Mouse (Mus musculus) hindlimb bud, embryonic 11.5 days (tissue): ENCODE measurements around the gene Vmn1r86.
"Not testable (repeated sequence)": the region's sequence is repeated elsewhere in the genome, so short reads cannot be mapped to it uniquely, and the experiment has no call there.

Experiments used
- DNase-seq: peaks from one replicate; pipeline ENCODE4 v3.0.0-alpha.2; 2012; ENCODE audit warnings: low read depth, low spot score; ENCODE audit errors: extremely low spot score

Vmn1r86 gene

GRCm38 (mm10) chr7:13119817-13120216 is at the start of gene Vmn1r86:
Gene Vmn1r86, minus strand, starts transcription at chr7:13119917.
- DNase-seq, result no peak

GRCm38 (mm10) chr7:13159268-13159667 is 39.6 kb upstream of the Vmn1r86 start, which contains the start of gene Vmn1r88:
Gene Vmn1r88, plus strand, starts transcription at chr7:13159568.
- no peak for DNase-seq

GRCm38 (mm10) chr7:13140057-13140456 is 20.3 kb upstream of the Vmn1r86 start, which contains the start of gene Vmn1r87:
Gene Vmn1r87, minus strand, starts transcription at chr7:13140157.
- DNase-seq, result no peak

- DNase-seq, result no peak
These were observed 17.6 kb upstream of the Vmn1r86 start for GRCm38 (mm10) chr7:13137340-13137739.

- no peak for DNase-seq
These were observed 12.1 kb upstream of the Vmn1r86 start for GRCm38 (mm10) chr7:13131856-13132255.

- DNase-seq, result not testable (repeated sequence)
These were observed 3.9 kb upstream of the Vmn1r86 start for GRCm38 (mm10) chr7:13123554-13124153.

- no peak for DNase-seq
These were observed 24.6 kb downstream of the Vmn1r86 start, which contains the start of gene Vmn1r85 for GRCm38 (mm10) chr7:13095073-13095472. Gene Vmn1r85, minus strand, starts transcription at chr7:13095173.

- no peak for DNase-seq
These were observed 47.4 kb downstream of the Vmn1r86 start for GRCm38 (mm10) chr7:13072293-13072692.

- not testable (repeated sequence) for DNase-seq
These were observed 56.3 kb downstream of the Vmn1r86 start for GRCm38 (mm10) chr7:13063399-13063798.

GRCm38 (mm10) chr7:13059536-13059935 is 60.2 kb downstream of the Vmn1r86 start:
- DNase-seq, result no peak

GRCm38 (mm10) chr7:13056913-13057700 is 62.6 kb downstream of the Vmn1r86 start:
- DNase-seq, result no peak

GRCm38 (mm10) chr7:13054287-13055010 is 65.3 kb downstream of the Vmn1r86 start, which contains the start of gene Mzf1:
Gene Mzf1, minus strand, starts transcription at chr7:13054764.
- DNase-seq, result peak; percentile 96

- DNase-seq, result no peak
These were observed 65.8 kb downstream of the Vmn1r86 start for GRCm38 (mm10) chr7:13053961-13054286.

- DNase-seq, result no peak
These were observed 66.2 kb downstream of the Vmn1r86 start for GRCm38 (mm10) chr7:13053501-13053900.

- DNase-seq, result no peak
These were observed 66.7 kb downstream of the Vmn1r86 start for GRCm38 (mm10) chr7:13053001-13053400.
